ENCODE assay signal across 15 mouse cellular contexts in the genomic region with DNA sequence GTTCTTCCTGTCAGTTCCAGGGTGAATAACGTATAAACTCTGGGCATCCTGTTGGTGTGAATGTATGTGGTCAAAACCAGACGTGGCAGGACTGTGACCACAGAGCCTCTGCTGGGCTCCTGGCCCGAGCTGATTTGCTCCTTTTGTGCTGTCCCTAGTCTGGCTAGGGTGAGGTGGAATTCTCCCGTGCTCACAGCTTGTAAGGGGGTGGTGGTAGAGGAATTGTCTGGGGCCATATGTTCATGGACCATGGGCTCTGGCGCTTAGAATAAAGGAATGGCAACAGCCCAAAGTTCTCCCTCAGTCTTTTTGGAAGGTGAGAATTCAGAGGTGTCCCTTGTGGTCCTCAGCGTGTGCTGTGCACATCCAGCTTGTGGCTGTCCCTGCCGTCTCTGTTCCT.
"Had no signal": no experiment of that assay in that cellular context is flagged by ENCODE, and none has a peak within 500 bp of the region (broad histone marks: within the 10 kb centered on the region; RNA-seq: fewer than 3 reads in every experiment).

No protein-coding gene starts in this region.

- H3K4me3 ChIP-seq: kidney, embryonic 15.5 days; left cerebral cortex, adult 2 months; limb, embryonic 10.5 days; liver, embryonic 15.5 days; megakaryocyte, embryonic 14.5 days; midbrain, embryonic 15.5 days; neural tube, embryonic 13.5 days; stomach, embryonic 15.5 days had no signal

- DNase-seq: kidney, postnatal 14 days; lung, adult 2 months; lung, postnatal 36 days; right cerebral cortex, postnatal 14 days; thymus, adult 2 months; thymus, postnatal 36 days had no signal

- H3K27me3 ChIP-seq: kidney, embryonic 15.5 days; liver, embryonic 15.5 days; megakaryocyte, embryonic 14.5 days; midbrain, embryonic 15.5 days; neural tube, embryonic 13.5 days; stomach, embryonic 15.5 days had no signal

- H3K4me1 ChIP-seq: midbrain, embryonic 15.5 days; stomach, embryonic 15.5 days had no signal

- ATAC-seq: lung, postnatal 0 days; midbrain, embryonic 15.5 days had no signal

- H3K27ac ChIP-seq: kidney, embryonic 15.5 days; left cerebral cortex, adult 2 months; limb, embryonic 10.5 days; liver, embryonic 15.5 days; midbrain, embryonic 15.5 days; neural tube, embryonic 13.5 days; stomach, embryonic 15.5 days had no signal
